Mouse (Mus musculus) liver, embryonic 11.5 days (tissue): ENCODE measurements around the gene Atg16l1. TPM values are rescaled to one million over a fixed set of nuclear protein-coding genes. Genes with fewer than 3 reads are reported as not detected.

Source experiments
- ATAC-seq: fragments of 200-750 bp; cut with Nextera tagmentation; replicated peaks from 2 replicates; pipeline ENCODE4 v1.8.0; 2017; ENCODE audit warnings: moderate number of reproducible peaks, mild to moderate bottlenecking, moderate TSS enrichment, moderate library complexity; ENCODE audit not compliant: low FRiP score
- DNase-seq: peaks from one replicate; pipeline ENCODE4 v3.0.0-alpha.2; 2017; ENCODE audit warnings: low spot score
- H3K27ac ChIP-seq: fragments of 300-500 bp; sonication (generic); 2 replicates; pipeline ENCODE4 v1.5.1; 2014; ENCODE audit warnings: mild to moderate bottlenecking, low read depth, low read length, control low read depth
- H3K27me3 ChIP-seq: fragments of 300-500 bp; sonication (generic); replicated peaks from 2 replicates; pipeline ENCODE4 v1.6.1; 2014; ENCODE audit warnings: low read length, mixed read lengths; ENCODE audit not compliant: control insufficient read depth, insufficient read depth
- H3K36me3 ChIP-seq: fragments of 300-500 bp; sonication (generic); 2 replicates; pipeline ENCODE4 v1.6.1; 2014; ENCODE audit warnings: mild to moderate bottlenecking, low read length, moderate library complexity, mixed read lengths; ENCODE audit not compliant: control insufficient read depth, insufficient read depth
- H3K4me1 ChIP-seq: fragments of 300-500 bp; sonication (generic); replicated peaks from 2 replicates; pipeline ENCODE4 v1.6.1; 2014; ENCODE audit warnings: low read length, mixed read lengths; ENCODE audit not compliant: control insufficient read depth, insufficient read depth
- H3K4me2 ChIP-seq: fragments of 300-500 bp; sonication (generic); 2 replicates; pipeline ENCODE4 v1.6.1; 2014; ENCODE audit warnings: mild to moderate bottlenecking, control low read depth, moderate library complexity
- H3K4me3 ChIP-seq: fragments of 300-500 bp; sonication (generic); 2 replicates; pipeline ENCODE4 v1.5.1; 2014; ENCODE audit warnings: low read depth, low read length, control low read depth
- H3K9ac ChIP-seq: fragments of 300-500 bp; sonication (generic); 2 replicates; pipeline ENCODE4 v1.6.1; 2014; ENCODE audit warnings: low read depth, low read length, control low read depth
- H3K9me3 ChIP-seq: fragments of 300-500 bp; sonication (generic); 2 replicates; pipeline ENCODE4 v1.6.1; 2016; ENCODE audit warnings: low read length, inconsistent platforms, mixed read lengths; ENCODE audit not compliant: control insufficient read depth
- WGBS: fragments of 180-500 bp; shearing (Covaris S2); extraction: QIAGEN DNeasy Blood & Tissue Kit; methylation state at CpG from one replicate; pipeline ENCODE4 v1.1.7; 2014; 5-methylcytosine and 5-hydroxymethylcytosine counted together
- polyA plus RNA-seq: library from polyadenylated mRNA; unstranded; fragments of >200 nt; fragmentation: Nextera tagmentation; extraction: Ambion mirVana; gene quantifications from 2 replicates; pipeline ENCODE4 v1.2.1, GENCODE M21; 2014

The Atg16l1 gene
- polyA plus RNA-seq, 1 experiment from 2014 or later = 29.4 TPM

DNA sequence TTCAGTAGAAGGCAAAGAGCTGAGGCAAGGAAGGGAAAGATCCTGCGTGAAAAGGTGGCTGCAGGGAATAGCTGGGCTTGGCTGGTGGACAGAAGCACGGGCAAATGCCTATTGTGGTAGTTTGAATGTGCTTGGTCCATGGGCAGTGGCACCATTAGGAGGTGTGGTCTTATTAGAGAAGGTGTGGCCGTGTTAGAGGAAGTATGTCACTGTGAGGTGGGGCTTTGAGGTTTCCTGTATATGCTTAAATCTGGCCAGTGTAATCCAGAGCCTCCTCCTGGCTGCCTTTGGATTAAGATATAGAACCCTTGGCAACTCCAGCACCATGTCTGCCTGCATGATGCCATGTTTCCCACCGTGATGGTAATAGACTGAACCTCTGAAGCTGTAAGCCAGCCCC lies 32.3 kb upstream of the Atg16l1 start:
- no peaks in the 10 kb centered on the region for H3K27me3 ChIP-seq
- no peaks in the 10 kb centered on the region for H3K4me1 ChIP-seq
- H3K4me3 ChIP-seq = no peak overlapping the region
- no peaks in the 10 kb centered on the region for H3K9me3 ChIP-seq
- no peak overlapping the region for H3K27ac ChIP-seq
- no peak overlapping the region for H3K9ac ChIP-seq
- WGBS = 62% methylated on average over 4 of the region's 4 CpGs
- H3K36me3 ChIP-seq = peaks cover 3% of the 10 kb centered on the region; the same call in 1 of the 2 replicates
- no peak for ATAC-seq
- no peak for DNase-seq
- no peak overlapping the region for H3K4me2 ChIP-seq

DNA sequence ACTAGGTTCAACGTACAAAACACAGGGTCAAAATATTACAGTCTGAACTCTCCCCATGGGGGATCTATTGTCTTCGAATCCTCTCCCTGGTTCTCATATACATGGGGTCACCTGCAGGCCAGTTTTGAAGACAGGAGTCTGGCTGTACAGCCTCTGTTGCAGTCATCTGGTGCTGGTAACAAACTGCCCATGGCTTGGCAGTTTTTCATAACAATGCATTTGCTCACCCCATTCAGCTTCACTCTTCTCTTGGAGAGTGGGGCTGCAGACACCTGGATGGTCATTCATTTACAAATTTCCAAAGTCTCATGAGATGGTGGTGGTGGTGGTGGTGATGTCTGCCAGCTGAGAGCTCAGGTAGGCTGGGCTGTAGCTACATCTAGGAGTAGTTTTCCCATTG lies 26.6 kb upstream of the Atg16l1 start:
- no peak for ATAC-seq
- H3K36me3 ChIP-seq = no peaks in the 10 kb centered on the region

GRCm38 (mm10) chr1:87729850-87730249 lies 25.8 kb upstream of the Atg16l1 start:
- H3K9me3 ChIP-seq = no peaks in the 10 kb centered on the region

More for the DNA sequence above, 26.6 kb upstream of the Atg16l1 start:
- Histone ChIP-seq H3K27me3 (no peaks in the 10 kb centered on the region), H3K9me3 (no peaks in the 10 kb centered on the region), H3K4me3 (no peak overlapping the region), H3K4me1 (no peaks in the 10 kb centered on the region), H3K9ac (no peak overlapping the region), H3K27ac (no peak overlapping the region), H3K4me2 (no peak overlapping the region)
- no peak for DNase-seq
- 78% methylated on average over 2 of the region's 2 CpGs for WGBS

DNA sequence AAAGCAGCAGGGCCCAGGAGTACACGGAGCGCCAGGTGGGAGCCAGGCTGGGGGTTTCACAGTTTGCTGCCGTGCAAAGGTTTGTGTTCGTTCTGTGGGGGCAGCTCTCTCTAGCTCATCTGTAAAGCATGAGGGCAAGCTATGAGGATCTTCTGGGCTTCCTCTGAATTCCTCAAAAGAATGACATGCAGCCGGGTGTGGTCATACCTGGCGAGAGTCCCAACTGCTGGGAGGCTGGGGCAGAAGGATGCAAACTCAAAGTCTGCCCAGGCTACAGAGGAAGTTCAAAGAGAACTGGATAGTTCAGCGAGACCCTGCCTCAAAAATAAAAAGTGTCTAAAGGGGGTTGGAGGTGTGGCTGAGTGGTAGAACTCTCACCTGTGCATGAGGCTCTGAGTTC lies 25.4 kb upstream of the Atg16l1 start:
- DNase-seq = no peak
- Histone ChIP-seq H3K36me3 (no peaks in the 10 kb centered on the region), H3K9me3 (no peaks in the 10 kb centered on the region), H3K27me3 (no peaks in the 10 kb centered on the region), H3K4me3 (no peak overlapping the region), H3K4me2 (no peak overlapping the region), H3K9ac (no peak overlapping the region), H3K4me1 (no peaks in the 10 kb centered on the region), H3K27ac (no peak overlapping the region)
- 84% methylated on average over 7 of the region's 7 CpGs for WGBS
- no peak for ATAC-seq

More at GRCm38 (mm10) chr1:87729850-87730249, 25.8 kb upstream of the Atg16l1 start:
- Histone ChIP-seq H3K27ac (no peak overlapping the region), H3K4me1 (no peaks in the 10 kb centered on the region), H3K27me3 (no peaks in the 10 kb centered on the region), H3K4me2 (no peak overlapping the region), H3K4me3 (no peak overlapping the region), H3K36me3 (no peaks in the 10 kb centered on the region), H3K9ac (no peak overlapping the region)
- no peak for DNase-seq
- 79% methylated on average over 6 of the region's 6 CpGs for WGBS
- no peak for ATAC-seq

GRCm38 (mm10) chr1:87733212-87733611 lies 22.5 kb upstream of the Atg16l1 start:
- ATAC-seq = no peak
- 83% methylated on average over 5 of the region's 5 CpGs for WGBS
- H3K9me3 ChIP-seq = no peaks in the 10 kb centered on the region

GRCm38 (mm10) chr1:87734153-87734552 lies 21.5 kb upstream of the Atg16l1 start:
- Histone ChIP-seq H3K27ac (no peak overlapping the region), H3K27me3 (no peaks in the 10 kb centered on the region), H3K9me3 (no peaks in the 10 kb centered on the region), H3K4me3 (no peak overlapping the region), H3K4me2 (no peak overlapping the region), H3K9ac (no peak overlapping the region), H3K4me1 (no peaks in the 10 kb centered on the region), H3K36me3 (no peaks in the 10 kb centered on the region)
- 71% methylated on average over 3 of the region's 3 CpGs for WGBS
- DNase-seq (no peak), ATAC-seq (no peak)

More at GRCm38 (mm10) chr1:87733212-87733611, 22.5 kb upstream of the Atg16l1 start:
- Histone ChIP-seq H3K4me2 (no peak overlapping the region), H3K27me3 (no peaks in the 10 kb centered on the region), H3K27ac (no peak overlapping the region), H3K4me3 (no peak overlapping the region), H3K36me3 (no peaks in the 10 kb centered on the region), H3K9ac (no peak overlapping the region), H3K4me1 (no peaks in the 10 kb centered on the region)
- DNase-seq = no peak

DNA sequence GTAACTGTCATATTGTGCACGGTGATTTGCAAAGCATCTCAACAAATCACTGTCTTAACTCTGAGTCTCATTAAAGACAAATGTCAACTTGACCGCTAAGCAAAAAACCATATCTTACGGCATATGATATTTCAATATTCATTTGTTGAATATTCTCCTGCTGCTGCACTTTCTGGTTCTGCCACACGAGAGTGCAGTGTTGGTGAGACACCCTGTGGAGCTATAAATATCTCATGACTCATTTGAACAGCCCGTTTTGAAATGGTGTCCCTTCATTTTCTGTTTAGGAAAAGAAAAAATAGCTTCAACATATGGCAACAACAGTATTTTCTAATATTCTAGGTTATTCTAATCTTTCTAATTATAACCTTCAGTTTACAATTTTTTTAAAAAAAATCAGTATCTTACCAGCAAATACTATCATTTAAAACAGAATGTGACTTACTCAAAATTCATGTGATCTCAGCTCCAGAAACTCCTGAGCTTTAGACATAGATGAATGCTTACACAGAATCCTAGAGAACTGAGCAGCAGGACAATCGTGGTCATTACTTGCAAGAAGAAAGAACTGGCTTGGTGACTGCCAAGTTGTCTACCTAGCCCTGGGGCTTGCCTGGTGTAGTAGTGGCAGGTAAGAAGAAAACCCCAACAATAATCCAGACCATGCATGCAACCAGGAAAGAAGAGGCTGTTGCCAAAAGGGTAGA lies 14.9 kb upstream of the Atg16l1 start:
- H3K36me3 ChIP-seq = no peaks in the 10 kb centered on the region
- H3K9me3 ChIP-seq = no peaks in the 10 kb centered on the region
- no peak for DNase-seq
- no peak overlapping the region for H3K27ac ChIP-seq
- ATAC-seq = no peak
- no peak overlapping the region for H3K4me2 ChIP-seq
- WGBS = 65% methylated on average over 6 of the region's 6 CpGs
- H3K4me1 ChIP-seq = no peaks in the 10 kb centered on the region
- H3K27me3 ChIP-seq = no peaks in the 10 kb centered on the region
- no peak overlapping the region for H3K9ac ChIP-seq
- no peak overlapping the region for H3K4me3 ChIP-seq

GRCm38 (mm10) chr1:87749360-87749973 lies 6.2 kb upstream of the Atg16l1 start:
- H3K27me3 ChIP-seq = no peaks in the 10 kb centered on the region
- no peak overlapping the region for H3K4me2 ChIP-seq
- H3K4me3 ChIP-seq = no peak overlapping the region
- DNase-seq (no peak), ATAC-seq (no peak)
- no peak overlapping the region for H3K9ac ChIP-seq
- H3K27ac ChIP-seq = no peak overlapping the region
- no peaks in the 10 kb centered on the region for H3K36me3 ChIP-seq
- H3K4me1 ChIP-seq = no peaks in the 10 kb centered on the region
- no peaks in the 10 kb centered on the region for H3K9me3 ChIP-seq

GRCm38 (mm10) chr1:87763821-87764220 lies 8.2 kb downstream of the Atg16l1 start:
- Histone ChIP-seq H3K9ac (no peak overlapping the region), H3K27ac (peak overlapping the region; percentile 66; the same call in 1 of the 2 replicates)
- WGBS = 49% methylated on average over 3 of the region's 3 CpGs

More at GRCm38 (mm10) chr1:87763821-87764220, 8.2 kb downstream of the Atg16l1 start:
- H3K4me2 ChIP-seq = peak overlapping the region; percentile 15; the same call in 1 of the 2 replicates
- H3K4me1 ChIP-seq = peaks cover 14% of the 10 kb centered on the region
- no peaks in the 10 kb centered on the region for H3K27me3 ChIP-seq
- H3K36me3 ChIP-seq = peaks cover 61% of the 10 kb centered on the region
- H3K9me3 ChIP-seq = no peaks in the 10 kb centered on the region
- no peak overlapping the region for H3K4me3 ChIP-seq
- DNase-seq = no peak
- peak; percentile 79 for ATAC-seq
